Mouse (Mus musculus) ES-E14 (cell line): Measurements from ENCODE around the gene Hus1. TPM values are rescaled to one million over a fixed set of nuclear protein-coding genes. Genes with fewer than 3 reads are reported as not detected.

Source experiments
- DNase-seq: peaks from one replicate; pipeline ENCODE4 v3.0.0-alpha.2; 2013; ENCODE audit warnings: low read depth, low spot score
- H3K27ac ChIP-seq: 2 replicates; pipeline ENCODE4 v1.5.1; 2012; ENCODE audit warnings: low read depth, mild to moderate bottlenecking, low read length, moderate library complexity, mixed read lengths; ENCODE audit not compliant: poor library complexity, insufficient read depth, severe bottlenecking
- H3K36me3 ChIP-seq: 2 replicates; pipeline ENCODE4 v1.6.1; 2012; ENCODE audit warnings: mild to moderate bottlenecking, low read length, moderate library complexity, mixed read lengths; ENCODE audit not compliant: control insufficient read depth, poor library complexity, insufficient read depth, severe bottlenecking
- H3K4me1 ChIP-seq, 2 experiments: fragments of 150-350 bp in 1 of 2; sonication (generic) in 1 of 2; 2 replicates each; pipeline ENCODE4 v1.6.1; 2012; ENCODE audit warnings: low read length in 2 of 2, mild to moderate bottlenecking in 1 of 2, mixed read lengths in 1 of 2; ENCODE audit not compliant: control insufficient read depth in 2 of 2, insufficient read depth in 2 of 2, poor library complexity in 1 of 2
- H3K4me3 ChIP-seq, 2 experiments: fragments of 150-350 bp in 1 of 2; sonication (generic) in 1 of 2; 2 replicates each; pipeline ENCODE4 v1.5.1; 2012; ENCODE audit warnings: low read length in 2 of 2, low read depth in 1 of 2, mild to moderate bottlenecking in 1 of 2, mixed read lengths in 1 of 2; ENCODE audit not compliant: insufficient read depth in 1 of 2, poor library complexity in 1 of 2, severe bottlenecking in 1 of 2
- H3K9ac ChIP-seq: 2 replicates; pipeline ENCODE4 v1.6.1; 2012; ENCODE audit warnings: low read depth, mild to moderate bottlenecking, low read length, mixed read lengths; ENCODE audit not compliant: poor library complexity, insufficient read depth, severe bottlenecking
- H3K9me3 ChIP-seq: fragments of 150-350 bp; sonication (generic); 2 replicates; pipeline ENCODE4 v1.6.1; 2012; ENCODE audit warnings: low read depth, mild to moderate bottlenecking, low read length; ENCODE audit not compliant: control insufficient read depth, insufficient read depth
- CHD2 ChIP-seq: IDR thresholded peaks from 2 replicates; pipeline ENCODE4 v1.6.1; 2014; ENCODE audit warnings: mild to moderate bottlenecking, low read depth, low read length, inconsistent platforms
- HCFC1 ChIP-seq: IDR thresholded peaks from 2 replicates; pipeline ENCODE4 v1.6.1; 2012; ENCODE audit warnings: low read length, inconsistent platforms, borderline replicate concordance; ENCODE audit not compliant: insufficient read depth
- MAFK ChIP-seq: IDR thresholded peaks from 2 replicates; pipeline ENCODE4 v1.6.1; 2014; ENCODE audit warnings: mild to moderate bottlenecking, low read depth, low read length, inconsistent platforms; ENCODE audit not compliant: insufficient read depth
- ZC3H11A ChIP-seq: IDR thresholded peaks from 2 replicates; pipeline ENCODE4 v1.6.1; 2012; ENCODE audit warnings: low read depth, mild to moderate bottlenecking, inconsistent platforms, low read length, borderline replicate concordance
- ZNF384 ChIP-seq: IDR thresholded peaks from 2 replicates; pipeline ENCODE4 v1.6.1; 2012; ENCODE audit warnings: low read depth, low read length, inconsistent platforms
- in situ Hi-C, 2 experiments: fragments of 600-800 bp; cut with MboI; formaldehyde crosslinking; loops; one replicate each; pipeline ENCODE4 v1.15.1; 2025; ENCODE audit warnings: low sequenced_read_pairs in 2 of 2, inconsistent platforms in 1 of 2; ENCODE audit not compliant: unreplicated experiment in 2 of 2
- total RNA-seq: library from RNA; depleted of rRNA; stranded (reverse); fragments of 300-350 nt; gene quantifications from 2 replicates; pipeline ENCODE4 v1.2.3, GENCODE M21; 2012

Hus1 gene
- total RNA-seq, 1 experiment = 27.4 TPM

DNA sequence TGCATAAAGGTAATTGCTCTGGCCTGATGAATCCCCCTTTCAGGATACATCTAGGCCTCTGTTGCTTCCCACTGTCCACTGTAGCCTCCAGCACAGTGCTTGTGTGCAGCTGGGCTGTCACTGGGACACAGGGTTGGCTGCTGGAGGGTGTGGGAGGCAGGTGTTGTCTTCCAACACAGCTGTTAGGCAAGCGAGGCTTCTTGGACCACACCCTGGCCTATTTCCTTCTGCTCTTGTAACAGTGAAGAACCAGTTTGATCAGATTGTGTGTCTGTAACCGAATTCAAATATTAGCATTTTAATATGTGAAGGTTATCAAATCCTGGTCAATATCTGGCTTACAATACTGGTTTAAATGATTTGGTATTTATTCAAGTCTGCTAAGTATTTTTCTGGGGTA lies 40.9 kb upstream of the Hus1 start:
- no peak overlapping the region for H3K4me3 ChIP-seq
- no peak overlapping the region for H3K27ac ChIP-seq
- TF ChIP-seq ZC3H11A (no peak), ZNF384 (no peak), MAFK (no peak), HCFC1 (no peak), CHD2 (no peak)
- no peaks in the 10 kb centered on the region for H3K36me3 ChIP-seq
- H3K9ac ChIP-seq = no peak overlapping the region
- H3K9me3 ChIP-seq = no peaks in the 10 kb centered on the region
- peaks cover 0 to 7% of the 10 kb centered on the region in 2 experiments; a peak in 1 of 4 replicates for H3K4me1 ChIP-seq
- no peak for DNase-seq
- in situ Hi-C loops = no loop called here

DNA sequence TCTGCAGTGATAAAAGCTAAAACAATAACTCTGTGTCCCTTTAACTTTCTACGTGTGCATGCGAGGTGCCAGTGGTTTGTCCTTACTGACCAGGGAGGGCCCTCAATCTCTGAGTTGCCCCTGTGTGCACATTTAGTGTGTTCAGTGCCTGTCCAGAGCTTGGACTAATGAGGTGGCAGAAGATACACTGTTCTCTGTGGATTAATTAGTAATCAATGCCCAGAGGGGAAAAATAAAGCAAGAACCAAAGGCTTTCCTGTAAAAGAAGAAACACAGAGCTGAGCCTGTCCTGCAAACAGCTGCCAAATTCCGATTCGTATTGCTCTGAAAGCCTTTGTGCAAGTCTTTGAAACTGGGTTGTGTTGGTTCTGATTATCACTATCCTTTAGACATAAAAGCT lies 39.2 kb upstream of the Hus1 start:
- TF ChIP-seq HCFC1 = no peak
- TF ChIP-seq ZNF384 = no peak
- TF ChIP-seq CHD2 = no peak
- TF ChIP-seq MAFK = no peak
- no peak for TF ChIP-seq ZC3H11A
- Histone ChIP-seq H3K27ac (no peak overlapping the region), H3K4me1 (peaks cover 0 to 7% of the 10 kb centered on the region in 2 experiments; a peak in 1 of 4 replicates), H3K4me3 (no peak overlapping the region), H3K9me3 (no peaks in the 10 kb centered on the region), H3K9ac (no peak overlapping the region), H3K36me3 (no peaks in the 10 kb centered on the region)
- in situ Hi-C loops = no loop called here
- DNase-seq = no peak

- TF ChIP-seq ZC3H11A (no peak), ZNF384 (no peak), HCFC1 (no peak; the same call in 1 of the 2 replicates), MAFK (no peak), CHD2 (no peak)
- no peaks in the 10 kb centered on the region for H3K36me3 ChIP-seq
- no peaks in the 10 kb centered on the region for H3K9me3 ChIP-seq
- in situ Hi-C loops = no loop called here
- peak within 1 kb of the TSS; percentile 47; the same call in 1 of the 2 replicates for H3K9ac ChIP-seq
- no peak for DNase-seq
- H3K4me3 ChIP-seq = peak within 1 kb of the TSS; percentile 70 to 72
- H3K27ac ChIP-seq = no peak within 1 kb of the TSS
- peaks cover 0 to 7% of the 10 kb centered on the region in 2 experiments; a peak in 1 of 4 replicates for H3K4me1 ChIP-seq
Measured at GRCm38 (mm10) chr11:9048703-9049060, 37.7 kb upstream of the Hus1 start, which contains the start of gene Sun3. TSS of gene Sun3 (minus strand) at chr11:9048991.

- Histone ChIP-seq H3K4me3 (peak within 1 kb of the TSS; percentile 70 to 72), H3K9me3 (no peaks in the 10 kb centered on the region), H3K4me1 (peaks cover 0 to 7% of the 10 kb centered on the region in 2 experiments; a peak in 1 of 4 replicates), H3K27ac (no peak within 1 kb of the TSS), H3K9ac (peak within 1 kb of the TSS; percentile 47; the same call in 1 of the 2 replicates), H3K36me3 (no peaks in the 10 kb centered on the region)
- TF ChIP-seq HCFC1 (peak; percentile 53; the same call in 1 of the 2 replicates), ZC3H11A (no peak)
- in situ Hi-C loops = no loop called here
- DNase-seq = peak; percentile 87
Measured at GRCm38 (mm10) chr11:9048011-9048702, 37.2 kb upstream of the Hus1 start, which contains the start of gene Gm11992. TSS of gene Gm11992 (plus strand) at chr11:9048594.

- Histone ChIP-seq H3K9me3 (no peaks in the 10 kb centered on the region), H3K4me3 (no peak overlapping the region), H3K9ac (no peak overlapping the region), H3K36me3 (no peaks in the 10 kb centered on the region), H3K27ac (no peak overlapping the region), H3K4me1 (peaks cover 0 to 7% of the 10 kb centered on the region in 2 experiments; a peak in 1 of 4 replicates)
- TF ChIP-seq MAFK (no peak), HCFC1 (no peak), ZNF384 (no peak), CHD2 (no peak), ZC3H11A (no peak)
- no peak for DNase-seq
- in situ Hi-C loops = no loop called here
Measured at GRCm38 (mm10) chr11:9047044-9047443, 36.1 kb upstream of the Hus1 start.
